Mouse (Mus musculus) CH12.LX (cell line): ENCODE results near the gene Hnrnpll. TPM values are rescaled to one million over a fixed set of nuclear protein-coding genes. Genes with fewer than 3 reads are reported as not detected.

Experiments
- DNase-seq: peaks from one replicate; pipeline ENCODE4 v3.0.0-alpha.2; 2013; ENCODE audit errors: extremely low read depth
- H3K27ac ChIP-seq: 2 replicates; pipeline ENCODE4 v1.5.1; 2012; ENCODE audit warnings: low read depth, mild to moderate bottlenecking, control low read depth, moderate library complexity; ENCODE audit not compliant: insufficient read depth
- H3K27me3 ChIP-seq: replicated peaks from 2 replicates; pipeline ENCODE3; 2012; ENCODE audit warnings: inconsistent platforms
- H3K36me3 ChIP-seq, 2 experiments: replicated peaks in 1 of 2; 2 replicates each; pipeline versions ENCODE3 to v1.6.1; 2012; ENCODE audit warnings: inconsistent platforms in 1 of 2, low read length in 1 of 2, mild to moderate bottlenecking in 1 of 2, mixed read lengths in 1 of 2, moderate library complexity in 1 of 2; ENCODE audit not compliant: control insufficient read depth in 1 of 2, insufficient read depth in 1 of 2
- H3K4me1 ChIP-seq, 2 experiments: 2 replicates each; pipeline ENCODE4 v1.6.1; 2012; ENCODE audit warnings: inconsistent platforms in 1 of 2, moderate library complexity in 1 of 2; ENCODE audit not compliant: insufficient read depth in 2 of 2, control insufficient read depth in 1 of 2
- H3K4me2 ChIP-seq: 2 replicates; pipeline ENCODE4 v1.6.1; 2012; ENCODE audit warnings: low read depth, mild to moderate bottlenecking, control low read depth; ENCODE audit not compliant: poor library complexity, insufficient read depth, severe bottlenecking
- H3K4me3 ChIP-seq, 3 experiments: fragments of 150-350 bp in 1 of 3; sonication (generic) in 1 of 3; replicated peaks in 1 of 3; 2 replicates each; pipeline versions ENCODE3 to v1.5.1; 2011 to 2012; ENCODE audit warnings: low read depth in 2 of 3, low read length in 2 of 3, mild to moderate bottlenecking in 2 of 3, moderate library complexity in 2 of 3, control low read depth in 1 of 3, improper control_type of control experiment in 1 of 3, inconsistent platforms in 1 of 3, mixed read lengths in 1 of 3; ENCODE audit not compliant: poor library complexity in 1 of 3
- H3K79me2 ChIP-seq: replicated peaks from 2 replicates; pipeline ENCODE4 v1.6.1; 2012; ENCODE audit warnings: mild to moderate bottlenecking, moderate library complexity; ENCODE audit not compliant: control insufficient read depth, poor library complexity, insufficient read depth, severe bottlenecking; ENCODE audit errors: extremely low read depth
- H3K9ac ChIP-seq: 2 replicates; pipeline ENCODE4 v1.6.1; 2012; ENCODE audit warnings: low read depth, mild to moderate bottlenecking, control low read depth, moderate library complexity; ENCODE audit not compliant: insufficient read depth
- H3K9me3 ChIP-seq: replicated peaks from 2 replicates; pipeline ENCODE3; 2012; ENCODE audit warnings: low read length, inconsistent platforms, mixed read lengths
- BHLHE40 ChIP-seq: IDR thresholded peaks from 2 replicates; pipeline ENCODE4 v1.6.1; 2011; ENCODE audit warnings: mild to moderate bottlenecking, low read depth, low read length, improper control_type of control experiment
- CTCF ChIP-seq, 2 experiments: IDR thresholded peaks in 1 of 2; conservative IDR thresholded peaks in 1 of 2; 2 replicates each; pipeline ENCODE4 v1.5.1; 2011 to 2012; ENCODE audit warnings: low read depth in 2 of 2, low read length in 2 of 2, improper control_type of control experiment in 1 of 2, inconsistent platforms in 1 of 2, mild to moderate bottlenecking in 1 of 2, moderate library complexity in 1 of 2
- ELF1 ChIP-seq: IDR thresholded peaks from 2 replicates; pipeline ENCODE4 v1.6.1; 2014; ENCODE audit warnings: low read depth, mild to moderate bottlenecking, inconsistent platforms, low read length, improper control_type of control experiment
- EP300 ChIP-seq: IDR thresholded peaks from 2 replicates; pipeline ENCODE4 v1.6.1; 2011; ENCODE audit warnings: low read length, improper control_type of control experiment
- ETS1 ChIP-seq: conservative IDR thresholded peaks from 2 replicates; pipeline ENCODE4 v1.6.1; 2012; ENCODE audit warnings: low read depth, mild to moderate bottlenecking, inconsistent platforms, low read length, improper control_type of control experiment, moderate library complexity
- GABPA ChIP-seq: IDR thresholded peaks from 2 replicates; pipeline ENCODE4 v1.6.1; 2012; ENCODE audit warnings: low read depth, low read length, improper control_type of control experiment, inconsistent platforms; ENCODE audit not compliant: insufficient replicate concordance
- HCFC1 ChIP-seq: IDR thresholded peaks from 2 replicates; pipeline ENCODE4 v1.6.1; 2012; ENCODE audit warnings: low read depth, mild to moderate bottlenecking, inconsistent platforms, low read length, improper control_type of control experiment
- JUN ChIP-seq: IDR thresholded peaks from 2 replicates; pipeline ENCODE4 v1.6.1; 2011; ENCODE audit warnings: low read depth, mild to moderate bottlenecking, low read length, improper control_type of control experiment, moderate library complexity; ENCODE audit not compliant: insufficient read depth
- JUND ChIP-seq: conservative IDR thresholded peaks from 2 replicates; pipeline ENCODE4 v1.6.1; 2011; ENCODE audit warnings: low read depth, low read length, improper control_type of control experiment
- MAX ChIP-seq: IDR thresholded peaks from 2 replicates; pipeline ENCODE4 v1.6.1; 2011; ENCODE audit warnings: low read length, improper control_type of control experiment
- MAZ ChIP-seq: IDR thresholded peaks from 2 replicates; pipeline ENCODE4 v1.6.1; 2012; ENCODE audit warnings: low read depth, mild to moderate bottlenecking, inconsistent platforms, low read length, improper control_type of control experiment, moderate library complexity
- MXI1 ChIP-seq: IDR thresholded peaks from 2 replicates; pipeline ENCODE4 v1.6.1; 2011; ENCODE audit warnings: mild to moderate bottlenecking, low read depth, low read length, improper control_type of control experiment
- MYC ChIP-seq: IDR thresholded peaks from 2 replicates; pipeline ENCODE4 v1.6.1; 2011; ENCODE audit warnings: low read depth, mild to moderate bottlenecking, improper control_type of control experiment, low read length
- NELFE ChIP-seq: IDR thresholded peaks from 2 replicates; pipeline ENCODE4 v1.6.1; 2011; ENCODE audit warnings: low read depth, low read length, improper control_type of control experiment
- NRF1 ChIP-seq: IDR thresholded peaks from 2 replicates; pipeline ENCODE4 v1.6.1; 2014; ENCODE audit warnings: low read depth, mild to moderate bottlenecking, inconsistent platforms, low read length, improper control_type of control experiment, moderate library complexity
- PAX5 ChIP-seq: IDR thresholded peaks from 2 replicates; pipeline ENCODE4 v1.6.1; 2012; ENCODE audit warnings: low read length, inconsistent platforms, mixed read lengths
- POLR2AphosphoS2 ChIP-seq: IDR thresholded peaks from 2 replicates; pipeline ENCODE4 v1.6.1; 2011; ENCODE audit warnings: low read depth, low read length, improper control_type of control experiment
- RAD21 ChIP-seq: IDR thresholded peaks from 2 replicates; pipeline ENCODE4 v1.6.1; 2011; ENCODE audit warnings: low read depth, mild to moderate bottlenecking, low read length, improper control_type of control experiment, moderate library complexity
- RCOR1 ChIP-seq: conservative IDR thresholded peaks from 2 replicates; pipeline ENCODE4 v1.6.1; 2012; ENCODE audit warnings: low read depth, mild to moderate bottlenecking, inconsistent platforms, low read length, improper control_type of control experiment
- SIN3A ChIP-seq: IDR thresholded peaks from 2 replicates; pipeline ENCODE4 v1.6.1; 2012; ENCODE audit warnings: low read length, improper control_type of control experiment, inconsistent platforms
- SMC3 ChIP-seq: IDR thresholded peaks from 2 replicates; pipeline ENCODE4 v1.6.1; 2011; ENCODE audit warnings: low read depth, low read length, improper control_type of control experiment
- TBP ChIP-seq: conservative IDR thresholded peaks from 2 replicates; pipeline ENCODE4 v1.6.1; 2011; ENCODE audit warnings: low read depth, low read length, improper control_type of control experiment
- TCF12 ChIP-seq: IDR thresholded peaks from 2 replicates; pipeline ENCODE4 v1.6.1; 2014; ENCODE audit warnings: low read depth, mild to moderate bottlenecking, inconsistent platforms, low read length, improper control_type of control experiment
- UBTF ChIP-seq: IDR thresholded peaks from 2 replicates; pipeline ENCODE4 v1.6.1; 2012; ENCODE audit warnings: low read depth, mild to moderate bottlenecking, inconsistent platforms, low read length, improper control_type of control experiment, moderate library complexity
- USF1 ChIP-seq: IDR thresholded peaks from 2 replicates; pipeline ENCODE4 v1.6.1; 2014; ENCODE audit warnings: low read depth, mild to moderate bottlenecking, inconsistent platforms, low read length, improper control_type of control experiment
- USF2 ChIP-seq: conservative IDR thresholded peaks from 2 replicates; pipeline ENCODE4 v1.6.1; 2011; ENCODE audit warnings: low read depth, low read length, improper control_type of control experiment
- ZC3H11A ChIP-seq: IDR thresholded peaks from 2 replicates; pipeline ENCODE4 v1.6.1; 2012; ENCODE audit warnings: low read depth, mild to moderate bottlenecking, inconsistent platforms, low read length, improper control_type of control experiment
- dilution Hi-C: fragments of 300-500 bp; cut with MboI; formaldehyde crosslinking; loops from 2 replicates; pipeline ENCODE4 v1.14.3; 2020; ENCODE audit warnings: low sequenced_read_pairs; ENCODE audit not compliant: extremely low pct_unique_long_range_greater_than_20kb, extremely low pct_ligation_motif_present
- in situ Hi-C: fragments of 300-500 bp; cut with MboI; formaldehyde crosslinking; loops from 3 replicates; pipeline ENCODE4 v1.14.3; 2019; ENCODE audit warnings: low sequenced_read_pairs, low pct_ligation_motif_present, low pct_unique_long_range_greater_than_20kb, mixed read lengths
- polyA plus RNA-seq: library from polyadenylated mRNA; unstranded; fragments of >175 nt; gene quantifications from 2 replicates; pipeline ENCODE4 v1.2.1, GENCODE M21; 2012; ENCODE audit warnings: low read depth; ENCODE audit not compliant: insufficient read length
- total RNA-seq, 2 experiments: library from RNA; depleted of rRNA; stranded (reverse); fragments of 300-350 nt in 1 of 2; fragments of >200 nt in 1 of 2; gene quantifications; 2 replicates each; pipeline ENCODE4 v1.2.3; 2012 to 2014

The Hnrnpll gene
- total and polyA plus RNA-seq, 3 experiments, result 14.4 to 24.1 (median 22.3) TPM

DNA sequence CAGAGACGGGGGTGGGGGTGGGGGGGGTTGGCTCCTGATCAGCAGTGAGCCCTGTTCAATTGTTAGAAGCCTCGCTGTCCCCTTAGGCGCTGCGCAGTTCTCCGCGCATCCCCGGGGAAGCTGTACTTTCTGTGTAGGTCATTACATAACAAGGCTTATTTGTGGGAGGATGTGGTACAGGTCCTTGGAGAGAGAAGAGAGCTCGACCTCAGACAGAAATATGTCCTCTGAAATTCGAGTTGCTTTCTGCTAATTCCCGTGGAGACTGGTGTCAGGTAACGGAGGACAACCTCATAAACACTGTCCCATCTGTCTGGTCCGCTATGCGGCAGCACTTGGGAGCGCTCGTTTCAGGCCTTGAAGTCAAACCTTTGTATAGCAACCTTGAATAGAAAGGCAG is 52.2 kb downstream of the Hnrnpll start:
- Histone ChIP-seq H3K79me2 (no peaks in the 10 kb centered on the region), H3K9me3 (no peaks in the 10 kb centered on the region), H3K36me3 (no peaks in the 10 kb centered on the region), H3K27ac (no peak overlapping the region), H3K4me3 (no peak overlapping the region)
- dilution Hi-C loops, result no loop called here
- TF ChIP-seq MAZ (no peak), TBP (no peak), EP300 (no peak), PAX5 (no peak), USF1 (no peak), MAX (no peak), TCF12 (no peak), ZC3H11A (no peak), SMC3 (no peak), RCOR1 (no peak), POLR2AphosphoS2 (no peak), CTCF (conservative IDR thresholded peaks at IDR 0.05 in 1 of 2, IDR thresholded peaks at IDR 0.05 in 1 of 2; ENCODE audit: low read depth in 2 of 2, low read length in 2 of 2) (no peak), MXI1 (no peak), RAD21 (no peak)
- TF ChIP-seq, all 38 proteins: peak for 0
- in situ Hi-C loops, result loop anchor here (10.0 kb wide), 1 partner anchor 325 kb away; no protein-coding TSS in a partner anchor
- no peak overlapping the region for H3K4me2 ChIP-seq
- peaks cover 0 to 2% of the 10 kb centered on the region in 2 experiments; a peak in 2 of 4 replicates for H3K4me1 ChIP-seq
- H3K27me3 ChIP-seq, result no peaks in the 10 kb centered on the region
- H3K9ac ChIP-seq, result no peak overlapping the region
- DNase-seq, result no peak

- Histone ChIP-seq H3K4me3 (no peak overlapping the region), H3K36me3 (no peaks in the 10 kb centered on the region), H3K27ac (no peak overlapping the region), H3K9ac (no peak overlapping the region), H3K27me3 (no peaks in the 10 kb centered on the region), H3K79me2 (no peaks in the 10 kb centered on the region), H3K9me3 (no peaks in the 10 kb centered on the region), H3K4me2 (no peak overlapping the region), H3K4me1 (peaks cover 0 to 7% of the 10 kb centered on the region in 2 experiments; a peak in 2 of 4 replicates)
- in situ Hi-C loops (no loop called here), dilution Hi-C loops (no loop called here)
- DNase-seq, result no peak
- no peak for TF ChIP-seq JUN
- TF ChIP-seq EP300, result no peak
- no peak for TF ChIP-seq HCFC1
- no peak for TF ChIP-seq TBP
- no peak for TF ChIP-seq GABPA
- TF ChIP-seq SIN3A, result no peak
- no peak for TF ChIP-seq ELF1
- TF ChIP-seq UBTF, result no peak
- no peak for TF ChIP-seq MYC
- no peak for TF ChIP-seq NELFE
- no peak for TF ChIP-seq USF2
- TF ChIP-seq USF1, result no peak
- no peak for TF ChIP-seq ETS1
- no peak for TF ChIP-seq JUND
- no peak for TF ChIP-seq SMC3
- no peak for TF ChIP-seq ZC3H11A
- no peak for TF ChIP-seq NRF1
- TF ChIP-seq BHLHE40, result no peak
- TF ChIP-seq POLR2AphosphoS2, result no peak
Observed at GRCm38 (mm10) chr17:80008847-80009246, 53.3 kb downstream of the Hnrnpll start.
